Mouse (Mus musculus) retina, postnatal 7 days (tissue): ENCODE measurements around the gene Zfp987.
"Not testable (repeated sequence)": the region's sequence is repeated elsewhere in the genome, so short reads cannot be mapped to it uniquely, and the experiment has no call there.

ENCODE experiments used
- DNase-seq: peaks from one replicate; pipeline ENCODE4 v3.0.0-alpha.2; 2012; ENCODE audit warnings: low read depth, low spot score

The Zfp987 gene

DNA sequence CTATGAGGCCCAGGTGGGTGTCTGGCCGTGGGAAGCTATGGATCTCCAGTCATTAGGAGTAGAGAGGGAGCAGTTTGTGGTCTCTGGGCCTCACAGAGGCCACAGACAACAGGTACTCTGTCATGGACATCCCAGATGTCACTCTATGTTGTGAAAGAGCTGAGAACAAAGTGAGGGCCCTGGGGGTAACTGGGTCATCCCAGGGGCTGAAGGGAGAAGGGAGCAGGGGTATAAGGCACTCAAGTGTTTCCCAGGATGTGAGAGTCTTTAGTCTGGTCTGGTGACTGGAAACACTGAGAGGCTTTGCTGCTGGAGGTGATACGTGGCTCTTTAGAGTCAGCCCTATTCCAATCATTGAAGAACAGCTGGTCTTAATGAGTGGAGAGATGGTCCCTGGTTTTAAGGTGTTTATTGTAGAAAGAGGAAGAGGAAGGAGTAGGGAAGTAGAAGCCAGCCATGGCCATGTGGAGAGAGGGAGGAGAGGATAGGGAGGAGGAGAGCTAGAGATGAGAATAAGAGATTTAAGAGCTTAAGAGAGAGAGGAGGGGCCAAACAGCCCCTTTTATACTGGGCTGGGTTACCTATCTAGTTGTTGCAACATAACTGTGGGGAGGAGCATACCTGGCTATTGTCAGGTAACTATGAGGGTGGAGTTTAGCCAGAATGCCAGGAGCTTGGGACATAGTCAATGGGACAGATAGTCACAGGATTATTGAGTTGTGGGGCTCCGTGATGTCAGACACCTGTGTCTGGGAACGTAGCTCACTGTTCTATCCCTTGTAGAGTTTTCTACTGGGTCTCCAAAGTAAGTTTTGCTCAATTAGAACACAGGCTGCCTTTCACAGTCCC, 76.5 kb downstream of the Zfp987 start:
- not testable (repeated sequence) for DNase-seq
